In the genomic region with DNA sequence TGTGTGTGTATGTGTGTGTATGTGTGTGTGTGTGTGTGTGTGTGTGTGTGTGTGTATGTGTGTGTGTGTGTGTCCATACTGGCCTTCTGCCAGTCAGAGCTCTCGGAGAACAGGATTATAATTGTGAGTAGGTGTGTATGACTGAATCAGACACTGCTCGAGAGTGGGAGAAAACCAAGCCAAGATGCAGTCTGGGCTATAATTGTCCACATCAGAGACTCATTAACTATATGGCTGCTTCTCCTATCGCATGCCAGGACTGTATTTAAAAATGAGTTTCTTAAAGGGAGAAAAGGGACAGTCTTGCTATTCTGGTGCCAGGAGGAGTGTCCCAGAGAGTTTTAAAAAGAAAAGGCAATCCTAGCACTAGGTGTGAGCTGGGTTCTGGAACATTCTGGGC, we compare ENCODE assay signal across 21 mouse cellular contexts. TPM values are rescaled to one million over a fixed set of nuclear protein-coding genes. Genes with fewer than 3 reads are reported as not detected.
DNase-seq lines count a peak whose midpoint lies in the region; TF ChIP-seq lines count a peak whose summit lies in the region.
"Had no signal": no experiment of that assay in that cellular context is flagged by ENCODE, and none has a peak within 500 bp of the region (broad histone marks: within the 10 kb centered on the region; RNA-seq: fewer than 3 reads in every experiment).

No protein-coding gene starts in this region.

- TF ChIP-seq CTCF in left cerebral cortex, adult 2 months (IDR thresholded peaks at IDR 0.05) = no peak

- H3K4me3 ChIP-seq in left cerebral cortex, adult 2 months = no peak overlapping the region
- H3K4me3 ChIP-seq: embryonic facial prominence, embryonic 12.5 days; erythroblast, embryonic 14.5 days; hindbrain, embryonic 15.5 days; intestine, embryonic 15.5 days; limb, embryonic 13.5 days; liver, embryonic 13.5 days had no signal

- DNase-seq in left cerebral cortex, adult 2 months (ENCODE audit: extremely low spot score in 1 of 2, low spot score in 2 of 2) = peak; percentile 15 to 21
- no peak for DNase-seq in left cerebral cortex, postnatal 4 days
- peak; percentile 81 for DNase-seq in brain, adult 2 months (ENCODE audit: low read depth, low spot score)
- DNase-seq in frontal cortex, adult 2 months (ENCODE audit: extremely low spot score in 1 of 2, low spot score in 1 of 2) = peak; percentile 52 to 58
- DNase-seq in right cerebral cortex, postnatal 10 days (ENCODE audit: low spot score in 2 of 2) = peak; percentile 60 to 74
- no peak for DNase-seq in gastrocnemius, postnatal 4 days (ENCODE audit: low spot score in 2 of 2)
- DNase-seq in T-cell, adult 2 months (ENCODE audit: low spot score) = no peak
- DNase-seq: cerebellum, adult 9-11 months; gastrocnemius, postnatal 10 days; heart, adult 18-20 months; heart, postnatal 36 days; kidney, postnatal 4 days; liver, embryonic 13.5 days; spleen, adult 18-20 months; thymus, adult 18-20 months; thymus, postnatal 4 days had no signal

- H3K27ac ChIP-seq in left cerebral cortex, adult 2 months = no peak overlapping the region
- H3K27ac ChIP-seq: embryonic facial prominence, embryonic 12.5 days; hindbrain, embryonic 15.5 days; intestine, embryonic 15.5 days; limb, embryonic 13.5 days; liver, embryonic 13.5 days had no signal

- intact Hi-C loops in left cerebral cortex, adult 2 months (cut with DNase I) = loop anchor here (1.0 to 5.0 kb wide), 2 partner anchors 34 to 55 kb away; no protein-coding TSS in a partner anchor
- intact Hi-C loops in left cerebral cortex, postnatal 4 days (cut with DNase I) = no loop called here

RNA-seq across cellular contexts. Expression of a gene that starts 58.7 kb away (rescaled TPM):
- 10 to 100 TPM; 16.2 to 16.3 TPM for total RNA-seq in left cerebral cortex, adult 2 months (2021)
- total RNA-seq in left cerebral cortex, postnatal 4 days (2021) = 10 to 100 TPM; 19.4 to 21.7 TPM
- polyA plus RNA-seq in frontal cortex, adult 2 months (2012; rRNA removed) = 18.0 and 19.7 TPM in 2 replicates
- total RNA-seq in gastrocnemius, postnatal 4 days (2021) = 10 to 100 TPM; 17.3 to 17.6 TPM

Comparison
In these comparisons a context has a peak if more than half of its experiments do, and no peak if none do; other contexts are left out.
1. DNase-seq: peak in left cerebral cortex, adult 2 months (2 of 2), brain, adult 2 months (single experiment), frontal cortex, adult 2 months (2 of 2) and right cerebral cortex, postnatal 10 days (2 of 2); none in left cerebral cortex, postnatal 4 days (single experiment), gastrocnemius, postnatal 4 days (0 of 2) and T-cell, adult 2 months (single experiment).